27 mouse cellular contexts compared by ENCODE assay signal in genomic region chr7:130780866-130781419, GRCm38 (mm10). TPM values are rescaled to one million over a fixed set of nuclear protein-coding genes. Genes with fewer than 3 reads are reported as not detected.
DNase-seq lines count a peak whose midpoint lies in the region; ATAC-seq and TF ChIP-seq lines count a peak whose summit lies in the region.
"Had no signal": no experiment of that assay in that cellular context is flagged by ENCODE, and none has a peak within 500 bp of the region (broad histone marks: within the 10 kb centered on the region; RNA-seq: fewer than 3 reads in every experiment).

No protein-coding gene starts in this region.

- no peaks in the 10 kb centered on the region for H3K9me3 ChIP-seq in heart, embryonic 10.5 days
- H3K9me3 ChIP-seq in heart, postnatal 0 days (replicated peaks; ENCODE audit: control insufficient read depth, low read length) = no peaks in the 10 kb centered on the region
- H3K9me3 ChIP-seq: hindbrain, embryonic 10.5 days; kidney, embryonic 15.5 days; midbrain, embryonic 12.5 days had no signal

- TF ChIP-seq CTCF in heart, postnatal 0 days (IDR thresholded peaks at IDR 0.05; ENCODE audit: low read depth) = no peak

- no peak for TF ChIP-seq EP300 in heart, postnatal 0 days (IDR thresholded peaks at IDR 0.05; ENCODE audit: low read depth)

- no peak overlapping the region for H3K4me2 ChIP-seq in heart, postnatal 0 days (ENCODE audit: low read depth, low read length)
- H3K4me2 ChIP-seq: kidney, embryonic 15.5 days; midbrain, embryonic 12.5 days had no signal

- no peaks in the 10 kb centered on the region for H3K27me3 ChIP-seq in heart, embryonic 10.5 days (ENCODE audit: insufficient read depth, poor library complexity, severe bottlenecking)
- H3K27me3 ChIP-seq in heart, postnatal 0 days (ENCODE audit: control insufficient read depth, insufficient read depth, low read length) = no peaks in the 10 kb centered on the region
- H3K27me3 ChIP-seq: kidney, embryonic 15.5 days; midbrain, embryonic 12.5 days had no signal

- intact Hi-C loops in heart, postnatal 36 days (cut with DNase I) = no loop called here

- H3K27ac ChIP-seq in heart, embryonic 10.5 days = peak overlapping the region; percentile 67; the same call in 1 of the 2 replicates
- H3K27ac ChIP-seq in heart, postnatal 0 days (ENCODE audit: low read depth) = peak overlapping the region; percentile 81
- H3K27ac ChIP-seq: hindbrain, embryonic 10.5 days; kidney, embryonic 15.5 days; midbrain, embryonic 12.5 days had no signal

- peak; percentile 28 for DNase-seq in adrenal gland, postnatal 14 days
- no peak for DNase-seq in adrenal gland, adult 8-10 months
- DNase-seq in heart, adult 8-10 months (ENCODE audit: low spot score) = peak; percentile 41
- no peak for DNase-seq in heart, postnatal 36 days
- DNase-seq in heart, embryonic 10.5 days (ENCODE audit: low spot score) = no peak
- peak; percentile 68 for DNase-seq in heart, postnatal 0 days (ENCODE audit: low spot score)
- DNase-seq in spleen, adult 18-20 months = no peak
- DNase-seq: adrenal gland, postnatal 10 days; cerebellum, adult 8-10 months; gastrocnemius, postnatal 25 days; kidney, postnatal 36 days; layer of hippocampus, postnatal 36 days; lung, adult 18-20 months; lung, postnatal 10 days; thymus, adult 18-20 months; thymus, postnatal 36 days had no signal

- ATAC-seq in heart, postnatal 0 days (ENCODE audit: insufficient read depth, low read depth) = peak; percentile 70
- ATAC-seq: activated CD4-positive, CD25-positive, alpha-beta regulatory T cell, adult 4 months; forebrain, embryonic 14.5 days; hindbrain, embryonic 16.5 days; intestine, embryonic 16.5 days had no signal

- H3K4me1 ChIP-seq in heart, embryonic 10.5 days = peaks cover 25% of the 10 kb centered on the region
- peaks cover 14% of the 10 kb centered on the region for H3K4me1 ChIP-seq in heart, postnatal 0 days (ENCODE audit: control insufficient read depth, insufficient read depth)
- H3K4me1 ChIP-seq: hindbrain, embryonic 10.5 days; midbrain, embryonic 12.5 days had no signal

- H3K9ac ChIP-seq in heart, postnatal 0 days (replicated peaks; ENCODE audit: low read depth, low read length) = no peak overlapping the region
- H3K9ac ChIP-seq: kidney, embryonic 15.5 days; midbrain, embryonic 12.5 days had no signal

- no peaks in the 10 kb centered on the region for H3K36me3 ChIP-seq in heart, embryonic 10.5 days
- H3K36me3 ChIP-seq in heart, postnatal 0 days (replicated peaks; ENCODE audit: control insufficient read depth, insufficient read depth, low read length) = no peaks in the 10 kb centered on the region
- H3K36me3 ChIP-seq: hindbrain, embryonic 10.5 days; kidney, embryonic 15.5 days; midbrain, embryonic 12.5 days had no signal

- 24% methylated on average over 5 of the region's 5 CpGs for WGBS in heart, embryonic 10.5 days
- WGBS in heart, postnatal 0 days = 26% methylated on average over 5 of the region's 5 CpGs

- no peak overlapping the region for H3K4me3 ChIP-seq in heart, embryonic 10.5 days
- no peak overlapping the region for H3K4me3 ChIP-seq in heart, postnatal 0 days (ENCODE audit: low read depth, low read length)
- H3K4me3 ChIP-seq: hindbrain, embryonic 10.5 days; kidney, embryonic 15.5 days; midbrain, embryonic 12.5 days had no signal

RNA-seq across cellular contexts. Expression of gene Btbd16, which starts 7.1 kb away (rescaled TPM):
- total RNA-seq in adrenal gland, postnatal 14 days (2021) = not detected in 2 replicates
- under 1 TPM in 2 of 4 experiments, not detected in 2; 0.30 to 0.55 TPM for total RNA-seq in adrenal gland, adult 8-10 months (2022)
- not detected for total RNA-seq in heart, adult 8-10 months (2022)
- total RNA-seq in heart, postnatal 36 days (2021) = not detected
- polyA plus RNA-seq in heart, embryonic 10.5 days (2016; fragmentation: Nextera tagmentation; extraction: Ambion mirVana) = 0.07 and 0.40 TPM in 2 replicates
- not detected in 2 replicates for total RNA-seq in heart, postnatal 0 days (2014; rRNA removed; ENCODE audit: low replicate concordance)
- polyA plus RNA-seq in heart, postnatal 0 days (2015; fragmentation: Nextera tagmentation; extraction: Ambion mirVana) = 0.12 and 0.25 TPM in 2 replicates
- total RNA-seq: liver, adult 2 months; neutrophil, adult 5-6 weeks had no signal
- polyA plus RNA-seq: embryonic facial prominence, embryonic 14.5 days; forebrain, embryonic 14.5 days; hindbrain, embryonic 10.5 days; hindbrain, embryonic 16.5 days; kidney, embryonic 15.5 days; limb, embryonic 11.5 days; midbrain, embryonic 12.5 days had no signal

Comparison
In these comparisons a context has a peak if more than half of its experiments do, and no peak if none do; other contexts are left out.
1. DNase-seq: peak in adrenal gland, postnatal 14 days (single experiment), heart, adult 8-10 months (single experiment) and heart, postnatal 0 days (single experiment); none in adrenal gland, adult 8-10 months (single experiment), heart, postnatal 36 days (0 of 2), heart, embryonic 10.5 days (single experiment) and spleen, adult 18-20 months (0 of 2).